Mouse (Mus musculus): ENCODE data around the gene Abca7. TPM values are rescaled to one million over a fixed set of nuclear protein-coding genes. Genes with fewer than 3 reads are reported as not detected.
A peak's percentile ranks its signal among the peaks of the same experiment; 100 is the strongest.

The Abca7 gene
- polyA plus RNA-seq, 1 experiment from 2014 or later = 3.1 TPM

GRCm38 (mm10) chr10:80016931-80017330, 20.6 kb downstream of the Abca7 start:
- peak; percentile 31 for ATAC-seq
- DNase-seq = no peak
- Histone ChIP-seq H3K27me3 (ENCODE audit: insufficient read depth, low read length) (peaks cover 4% of the 10 kb centered on the region; the same call in 1 of the 2 replicates), H3K4me3 (ENCODE audit: low read depth, low read length) (peak overlapping the region; percentile 58), H3K4me2 (ENCODE audit: low read depth, low read length) (peak overlapping the region; percentile 83), H3K9ac (replicated peaks) (peak overlapping the region; percentile 57), H3K36me3 (replicated peaks; ENCODE audit: insufficient read depth, low read length) (peaks cover 24% of the 10 kb centered on the region; the same call in 1 of the 2 replicates), H3K27ac (ENCODE audit: low read depth) (peak overlapping the region; percentile 94), H3K4me1 (ENCODE audit: insufficient read depth) (peaks cover 26% of the 10 kb centered on the region), H3K9me3 (ENCODE audit: low read length) (no peaks in the 10 kb centered on the region)
- 32% methylated on average over 10 of the region's 10 CpGs for WGBS (ENCODE audit: insufficient replicate concordance)
- TF ChIP-seq CTCF (IDR thresholded peaks at IDR 0.05; ENCODE audit: low read depth) = no peak
- TF ChIP-seq EP300 (IDR thresholded peaks at IDR 0.05; ENCODE audit: low read depth) = no peak

GRCm38 (mm10) chr10:80017361-80017760, 21.1 kb downstream of the Abca7 start:
- peaks cover 4% of the 10 kb centered on the region; the same call in 1 of the 2 replicates for H3K27me3 ChIP-seq (ENCODE audit: insufficient read depth, low read length)
- H3K9ac ChIP-seq (replicated peaks) = peak overlapping the region; percentile 57
- no peaks in the 10 kb centered on the region for H3K9me3 ChIP-seq (ENCODE audit: low read length)
- WGBS (ENCODE audit: insufficient replicate concordance) = 26% methylated on average over 3 of the region's 3 CpGs
- no peak for TF ChIP-seq EP300 (IDR thresholded peaks at IDR 0.05; ENCODE audit: low read depth)
- TF ChIP-seq CTCF (IDR thresholded peaks at IDR 0.05; ENCODE audit: low read depth) = no peak
- peaks cover 26% of the 10 kb centered on the region for H3K4me1 ChIP-seq (ENCODE audit: insufficient read depth)
- DNase-seq (peak; percentile 86), ATAC-seq (peak; percentile 56)
- peaks cover 25% of the 10 kb centered on the region for H3K36me3 ChIP-seq (replicated peaks; ENCODE audit: insufficient read depth, low read length)
- peak overlapping the region; percentile 94 for H3K27ac ChIP-seq (ENCODE audit: low read depth)
- H3K4me3 ChIP-seq (ENCODE audit: low read depth, low read length) = peak overlapping the region; percentile 58
- H3K4me2 ChIP-seq (ENCODE audit: low read depth, low read length) = peak overlapping the region; percentile 83

DNA sequence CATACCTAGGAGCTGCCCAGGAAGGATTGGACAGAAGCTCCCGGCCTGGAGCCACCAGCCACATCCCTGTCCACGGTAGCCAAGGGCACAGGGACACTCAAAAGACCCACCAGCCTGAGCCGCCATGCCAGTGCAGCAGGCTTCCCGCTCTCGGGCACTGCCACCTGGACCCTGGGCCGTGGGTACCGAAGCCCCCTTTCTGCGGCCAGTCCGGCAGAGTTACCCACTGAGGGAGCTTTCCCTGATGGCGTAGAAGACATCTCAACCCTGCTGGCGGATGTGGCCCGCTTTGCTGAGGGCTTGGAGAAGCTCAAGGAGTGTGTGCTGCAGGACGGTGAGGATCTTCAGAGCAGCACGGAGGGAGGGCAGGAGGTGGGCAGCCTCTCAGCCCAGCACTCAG, 21.5 kb downstream of the Abca7 start:
- peak overlapping the region; percentile 57 for H3K9ac ChIP-seq (replicated peaks)
- H3K36me3 ChIP-seq (replicated peaks; ENCODE audit: insufficient read depth, low read length) = peaks cover 26% of the 10 kb centered on the region
- H3K9me3 ChIP-seq (ENCODE audit: low read length) = no peaks in the 10 kb centered on the region
- no peak for TF ChIP-seq CTCF (IDR thresholded peaks at IDR 0.05; ENCODE audit: low read depth)
- no peak for TF ChIP-seq EP300 (IDR thresholded peaks at IDR 0.05; ENCODE audit: low read depth)
- H3K27me3 ChIP-seq (ENCODE audit: insufficient read depth, low read length) = peaks cover 4% of the 10 kb centered on the region; the same call in 1 of the 2 replicates
- no peak for DNase-seq
- H3K4me1 ChIP-seq (ENCODE audit: insufficient read depth) = peaks cover 26% of the 10 kb centered on the region
- ATAC-seq = no peak
- H3K4me2 ChIP-seq (ENCODE audit: low read depth, low read length) = peak overlapping the region; percentile 83
- 33% methylated on average over 14 of the region's 14 CpGs for WGBS (ENCODE audit: insufficient replicate concordance)
- peak overlapping the region; percentile 58 for H3K4me3 ChIP-seq (ENCODE audit: low read depth, low read length)
- H3K27ac ChIP-seq (ENCODE audit: low read depth) = peak overlapping the region; percentile 94

- peak overlapping the region; percentile 24 for H3K4me3 ChIP-seq (ENCODE audit: low read depth, low read length)
- peak overlapping the region; percentile 63 for H3K4me2 ChIP-seq (ENCODE audit: low read depth, low read length)
- ATAC-seq = peak; percentile 47
- H3K27ac ChIP-seq (ENCODE audit: low read depth) = peak overlapping the region; percentile 94
- peak; percentile 62 for DNase-seq
- TF ChIP-seq CTCF (IDR thresholded peaks at IDR 0.05; ENCODE audit: low read depth) (no peak), EP300 (IDR thresholded peaks at IDR 0.05; ENCODE audit: low read depth) (no peak)
- WGBS (ENCODE audit: insufficient replicate concordance) = 6% methylated on average over 15 of the region's 15 CpGs
- H3K4me1 ChIP-seq (ENCODE audit: insufficient read depth) = peaks cover 29% of the 10 kb centered on the region
- H3K36me3 ChIP-seq (replicated peaks; ENCODE audit: insufficient read depth, low read length) = peaks cover 26% of the 10 kb centered on the region
- no peaks in the 10 kb centered on the region for H3K9me3 ChIP-seq (ENCODE audit: low read length)
- no peak overlapping the region; the same call in 1 of the 2 replicates for H3K9ac ChIP-seq (replicated peaks)
- H3K27me3 ChIP-seq (ENCODE audit: insufficient read depth, low read length) = peaks cover 4% of the 10 kb centered on the region; the same call in 1 of the 2 replicates
Measured at GRCm38 (mm10) chr10:80018739-80019297, 22.5 kb downstream of the Abca7 start.

GRCm38 (mm10) chr10:80019471-80020131, 23.3 kb downstream of the Abca7 start:
- peaks cover 23% of the 10 kb centered on the region for H3K36me3 ChIP-seq (replicated peaks; ENCODE audit: insufficient read depth, low read length)
- no peak overlapping the region for H3K9ac ChIP-seq (replicated peaks)
- H3K4me1 ChIP-seq (ENCODE audit: insufficient read depth) = peaks cover 36% of the 10 kb centered on the region
- WGBS (ENCODE audit: insufficient replicate concordance) = 50% methylated on average over 20 of the region's 20 CpGs
- no peak for ATAC-seq
- peak overlapping the region; percentile 24 for H3K4me3 ChIP-seq (ENCODE audit: low read depth, low read length)
- H3K4me2 ChIP-seq (ENCODE audit: low read depth, low read length) = peak overlapping the region; percentile 63
- DNase-seq = no peak
- H3K27ac ChIP-seq (ENCODE audit: low read depth) = peak overlapping the region; percentile 94
- TF ChIP-seq CTCF (IDR thresholded peaks at IDR 0.05; ENCODE audit: low read depth) = 0 out of 2 replicates have a peak, but pooled peaks have one; percentile 7
- TF ChIP-seq EP300 (IDR thresholded peaks at IDR 0.05; ENCODE audit: low read depth) = no peak
- H3K9me3 ChIP-seq (ENCODE audit: low read length) = no peaks in the 10 kb centered on the region
- peaks cover 4% of the 10 kb centered on the region; the same call in 1 of the 2 replicates for H3K27me3 ChIP-seq (ENCODE audit: insufficient read depth, low read length)

DNA sequence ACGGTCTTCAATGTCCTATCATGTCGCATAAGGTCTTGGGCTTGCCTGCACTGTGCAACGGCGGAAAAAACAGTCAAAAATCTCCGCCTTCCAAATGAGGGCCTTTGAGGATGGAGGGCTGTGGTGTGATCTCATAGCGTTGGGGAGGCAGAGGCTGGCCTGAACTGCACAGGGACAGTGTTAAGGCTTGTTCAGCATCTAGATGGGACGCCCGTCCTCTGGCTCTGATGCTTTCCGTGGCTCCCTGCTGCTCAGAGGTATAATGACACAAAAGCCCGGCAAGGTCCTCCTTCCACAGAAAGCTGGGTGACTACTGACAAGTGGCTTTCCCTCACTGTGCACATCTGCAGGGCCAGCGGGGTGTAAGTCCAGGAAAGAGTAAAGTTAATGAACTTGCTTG, 23.9 kb downstream of the Abca7 start:
- peaks cover 4% of the 10 kb centered on the region; the same call in 1 of the 2 replicates for H3K27me3 ChIP-seq (ENCODE audit: insufficient read depth, low read length)
- 0 out of 2 replicates have a peak overlapping the region, but pooled peaks have one; percentile 63 for H3K4me2 ChIP-seq (ENCODE audit: low read depth, low read length)
- H3K4me1 ChIP-seq (ENCODE audit: insufficient read depth) = peaks cover 38% of the 10 kb centered on the region
- WGBS (ENCODE audit: insufficient replicate concordance) = 69% methylated on average over 11 of the region's 11 CpGs
- no peak overlapping the region for H3K4me3 ChIP-seq (ENCODE audit: low read depth, low read length)
- TF ChIP-seq CTCF (IDR thresholded peaks at IDR 0.05; ENCODE audit: low read depth) = no peak
- no peak for TF ChIP-seq EP300 (IDR thresholded peaks at IDR 0.05; ENCODE audit: low read depth)
- DNase-seq (no peak), ATAC-seq (no peak)
- H3K36me3 ChIP-seq (replicated peaks; ENCODE audit: insufficient read depth, low read length) = peaks cover 27% of the 10 kb centered on the region
- H3K9ac ChIP-seq (replicated peaks) = no peak overlapping the region
- H3K9me3 ChIP-seq (ENCODE audit: low read length) = no peaks in the 10 kb centered on the region
- H3K27ac ChIP-seq (ENCODE audit: low read depth) = no peak overlapping the region
